7 mouse cellular contexts compared by ENCODE assay signal in genomic region chr16:49699821-49700220, GRCm38 (mm10). TPM values are rescaled to one million over a fixed set of nuclear protein-coding genes. Genes with fewer than 3 reads are reported as not detected.
DNase-seq lines count a peak whose midpoint lies in the region; ATAC-seq and TF ChIP-seq lines count a peak whose summit lies in the region.

No protein-coding gene starts in this region.

- no peak for TF ChIP-seq CTCF in lung, postnatal 0 days (IDR thresholded peaks at IDR 0.05)

- peak overlapping the region; percentile 68 for H3K4me3 ChIP-seq in lung, postnatal 0 days (ENCODE audit: low read depth, low read length)
- H3K4me3 ChIP-seq in forebrain, embryonic 12.5 days (replicated peaks) = peak overlapping the region; percentile 74
- peak overlapping the region; percentile 77 for H3K4me3 ChIP-seq in liver, embryonic 12.5 days
- peak overlapping the region; percentile 88 for H3K4me3 ChIP-seq in stomach, embryonic 16.5 days (replicated peaks; ENCODE audit: low read length)

- no peaks in the 10 kb centered on the region for H3K36me3 ChIP-seq in lung, postnatal 0 days (ENCODE audit: insufficient read depth, low read length)
- H3K36me3 ChIP-seq in forebrain, embryonic 12.5 days (replicated peaks) = no peaks in the 10 kb centered on the region
- no peaks in the 10 kb centered on the region for H3K36me3 ChIP-seq in liver, embryonic 12.5 days
- H3K36me3 ChIP-seq in stomach, embryonic 16.5 days (ENCODE audit: control insufficient read depth, insufficient read depth, low read length) = no peaks in the 10 kb centered on the region

- no peaks in the 10 kb centered on the region for H3K27me3 ChIP-seq in lung, postnatal 0 days (replicated peaks; ENCODE audit: insufficient read depth, low read length)
- no peaks in the 10 kb centered on the region for H3K27me3 ChIP-seq in forebrain, embryonic 12.5 days
- no peaks in the 10 kb centered on the region for H3K27me3 ChIP-seq in liver, embryonic 12.5 days (replicated peaks)
- no peaks in the 10 kb centered on the region for H3K27me3 ChIP-seq in stomach, embryonic 16.5 days (ENCODE audit: control insufficient read depth, insufficient read depth, low read length)

- peak overlapping the region; percentile 47; the same call in 1 of the 2 replicates for H3K27ac ChIP-seq in lung, postnatal 0 days (ENCODE audit: low read length)
- no peak overlapping the region for H3K27ac ChIP-seq in forebrain, embryonic 12.5 days
- no peak overlapping the region for H3K27ac ChIP-seq in liver, embryonic 12.5 days
- H3K27ac ChIP-seq in stomach, embryonic 16.5 days (ENCODE audit: low read length) = no peak overlapping the region

- no peak for ATAC-seq in lung, postnatal 0 days
- ATAC-seq in forebrain, embryonic 12.5 days (ENCODE audit: low FRiP score) = no peak
- ATAC-seq in liver, embryonic 12.5 days = no peak
- no peak for ATAC-seq in stomach, embryonic 16.5 days (ENCODE audit: insufficient read depth, low FRiP score)
- ATAC-seq in monocyte, adult 5-6 weeks (replicated peaks; ENCODE audit: insufficient number of reproducible peaks, low FRiP score, low TSS enrichment, poor library complexity, severe bottlenecking) = no peak

- WGBS in lung, postnatal 0 days = 17% methylated on average over 5 of the region's 5 CpGs
- 22% methylated on average over 5 of the region's 5 CpGs for WGBS in forebrain, embryonic 12.5 days
- 32% methylated on average over 5 of the region's 5 CpGs for WGBS in liver, embryonic 12.5 days (ENCODE audit: insufficient replicate concordance)
- 31% methylated on average over 5 of the region's 5 CpGs for WGBS in stomach, embryonic 16.5 days

- peak overlapping the region; percentile 86 for H3K4me2 ChIP-seq in lung, postnatal 0 days (replicated peaks; ENCODE audit: low read depth, low read length)
- H3K4me2 ChIP-seq in forebrain, embryonic 12.5 days = peak overlapping the region; percentile 64
- H3K4me2 ChIP-seq in liver, embryonic 12.5 days = peak overlapping the region; percentile 97
- peak overlapping the region; percentile 90 for H3K4me2 ChIP-seq in stomach, embryonic 16.5 days (ENCODE audit: low read depth, low read length)

- no peak overlapping the region for H3K9ac ChIP-seq in lung, postnatal 0 days (replicated peaks; ENCODE audit: low read depth)
- H3K9ac ChIP-seq in forebrain, embryonic 12.5 days = peak overlapping the region; percentile 77; the same call in 1 of the 2 replicates
- peak overlapping the region; percentile 70 for H3K9ac ChIP-seq in liver, embryonic 12.5 days
- peak overlapping the region; percentile 80 for H3K9ac ChIP-seq in stomach, embryonic 16.5 days (ENCODE audit: low read length)

- no peak for TF ChIP-seq EP300 in lung, postnatal 0 days (IDR thresholded peaks at IDR 0.05)

- H3K4me1 ChIP-seq in lung, postnatal 0 days (ENCODE audit: insufficient read depth, low read depth, low read length) = peaks cover 4% of the 10 kb centered on the region; the same call in 1 of the 2 replicates
- H3K4me1 ChIP-seq in forebrain, embryonic 12.5 days = peaks cover 15% of the 10 kb centered on the region
- H3K4me1 ChIP-seq in liver, embryonic 12.5 days = peaks cover 16% of the 10 kb centered on the region
- H3K4me1 ChIP-seq in stomach, embryonic 16.5 days (ENCODE audit: control insufficient read depth, insufficient read depth, low read length) = no peaks in the 10 kb centered on the region

- peak; percentile 51 for DNase-seq in lung, postnatal 0 days (ENCODE audit: low spot score)
- DNase-seq in lung, postnatal 14 days = no peak
- DNase-seq in frontal cortex, postnatal 25 days (ENCODE audit: low spot score in 2 of 2) = no peak

- H3K9me3 ChIP-seq in lung, postnatal 0 days (ENCODE audit: low read length) = no peaks in the 10 kb centered on the region
- H3K9me3 ChIP-seq in forebrain, embryonic 12.5 days = no peaks in the 10 kb centered on the region
- H3K9me3 ChIP-seq in liver, embryonic 12.5 days (replicated peaks) = no peaks in the 10 kb centered on the region
- H3K9me3 ChIP-seq in stomach, embryonic 16.5 days (replicated peaks; ENCODE audit: control insufficient read depth, low read length) = no peaks in the 10 kb centered on the region

RNA-seq across cellular contexts. Expression of gene Ift57, which starts 0.8 kb away (rescaled TPM):
- polyA plus RNA-seq in lung, postnatal 0 days (2015; fragmentation: Nextera tagmentation; extraction: Ambion mirVana) = 22.6 and 24.5 TPM in 2 replicates
- polyA plus RNA-seq in forebrain, embryonic 12.5 days (2016; fragmentation: Nextera tagmentation; extraction: Ambion mirVana) = 36.6 and 39.0 TPM in 2 replicates
- polyA plus RNA-seq in liver, embryonic 12.5 days (2016; fragmentation: Nextera tagmentation; extraction: Ambion mirVana) = 7.9 and 8.0 TPM in 2 replicates
- polyA plus RNA-seq in stomach, embryonic 16.5 days (2015; fragmentation: Nextera tagmentation; extraction: Ambion mirVana) = 15.8 and 19.5 TPM in 2 replicates
- 6.9 to 24.7 TPM (median 14.1 TPM) in 3 replicates for total RNA-seq in monocyte, adult 5-6 weeks (2017)
